Mouse (Mus musculus) hindbrain, embryonic 14.5 days (tissue): Measurements from ENCODE around the gene Acsl1. TPM values are rescaled to one million over a fixed set of nuclear protein-coding genes. Genes with fewer than 3 reads are reported as not detected.

Source experiments
- ATAC-seq: fragments of 200-750 bp; cut with Nextera tagmentation; 2 replicates; pipeline ENCODE4 v1.8.0; 2017; ENCODE audit warnings: moderate number of reproducible peaks, mild to moderate bottlenecking, moderate TSS enrichment, moderate library complexity; ENCODE audit not compliant: low FRiP score
- DNase-seq: peaks from one replicate; pipeline ENCODE4 v3.0.0-alpha.2; 2015; ENCODE audit warnings: low spot score
- H3K27ac ChIP-seq: fragments of 300-500 bp; sonication (generic); 2 replicates; pipeline ENCODE4 v1.5.1; 2014; ENCODE audit warnings: mild to moderate bottlenecking, moderate library complexity
- H3K27me3 ChIP-seq: fragments of 300-500 bp; sonication (generic); 2 replicates; pipeline ENCODE4 v1.6.1; 2014; ENCODE audit warnings: mild to moderate bottlenecking, low read length, mixed read lengths; ENCODE audit not compliant: control insufficient read depth, insufficient read depth
- H3K36me3 ChIP-seq: fragments of 300-500 bp; sonication (generic); replicated peaks from 2 replicates; pipeline ENCODE4 v1.6.1; 2014; ENCODE audit not compliant: control insufficient read depth, insufficient read depth
- H3K4me1 ChIP-seq: fragments of 300-500 bp; sonication (generic); replicated peaks from 2 replicates; pipeline ENCODE4 v1.6.1; 2014; ENCODE audit warnings: antibody characterized with exemption, low read length, mixed read lengths; ENCODE audit not compliant: control insufficient read depth, insufficient read depth
- H3K4me2 ChIP-seq: fragments of 300-500 bp; sonication (generic); replicated peaks from 2 replicates; pipeline ENCODE4 v1.6.1; 2014; ENCODE audit warnings: mild to moderate bottlenecking, moderate library complexity
- H3K4me3 ChIP-seq: fragments of 300-500 bp; sonication (generic); replicated peaks from 2 replicates; pipeline ENCODE4 v1.5.1; 2014; ENCODE audit warnings: mild to moderate bottlenecking, low read length
- H3K9ac ChIP-seq: fragments of 300-500 bp; sonication (generic); 2 replicates; pipeline ENCODE4 v1.6.1; 2014
- H3K9me3 ChIP-seq: fragments of 300-500 bp; sonication (generic); 2 replicates; pipeline ENCODE4 v1.6.1; 2016; ENCODE audit warnings: low read length; ENCODE audit not compliant: control insufficient read depth
- WGBS: fragments of 180-500 bp; shearing (Covaris S2); extraction: QIAGEN DNeasy Blood & Tissue Kit; methylation state at CpG from one replicate; pipeline ENCODE4 v1.1.7; 2014; 5-methylcytosine and 5-hydroxymethylcytosine counted together
- polyA plus RNA-seq: library from polyadenylated mRNA; unstranded; fragments of >200 nt; fragmentation: Nextera tagmentation; extraction: Ambion mirVana; gene quantifications from 2 replicates; pipeline ENCODE4 v1.2.1, GENCODE M21; 2014

Gene Acsl1
- polyA plus RNA-seq, 1 experiment from 2014 or later, result 22.1 TPM

DNA sequence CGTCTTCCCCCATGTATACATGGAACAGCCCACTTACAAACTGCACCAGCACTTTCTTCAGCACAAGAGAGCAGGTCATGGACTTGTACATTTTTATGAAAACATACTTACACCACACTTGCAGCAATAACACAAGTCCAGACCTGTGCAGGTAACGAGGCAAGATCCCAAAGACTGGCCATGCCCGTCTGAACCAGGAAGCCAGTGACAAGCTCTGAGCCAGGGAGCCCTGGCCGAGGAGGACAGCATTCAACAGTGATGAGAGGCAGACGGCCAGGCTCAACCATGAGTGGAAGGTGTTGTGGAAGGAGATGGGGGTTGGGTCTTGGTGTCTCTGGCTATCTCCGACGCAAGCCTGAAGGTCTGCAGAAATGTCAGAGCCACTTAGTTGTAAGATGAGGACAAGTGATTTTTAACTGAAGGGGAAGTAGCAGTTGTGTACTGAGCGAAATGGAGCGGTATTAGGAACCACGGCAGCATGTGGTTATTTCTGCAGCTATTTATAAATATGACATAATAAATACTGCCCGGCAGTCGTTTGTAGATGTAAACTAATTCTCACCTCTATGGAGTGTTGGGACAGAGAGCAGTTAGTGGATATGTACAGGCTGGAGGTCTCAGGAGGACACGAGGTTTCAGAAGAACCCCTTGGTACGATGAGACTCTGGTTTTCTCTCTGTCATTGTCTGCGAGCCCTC, 26.6 kb downstream of the Acsl1 start:
- WGBS, result 86% methylated on average over 15 of the region's 15 CpGs
- Histone ChIP-seq H3K4me3 (no peak overlapping the region), H3K9ac (no peak overlapping the region), H3K4me2 (no peak overlapping the region), H3K27ac (no peak overlapping the region), H3K9me3 (no peaks in the 10 kb centered on the region), H3K4me1 (no peaks in the 10 kb centered on the region), H3K36me3 (no peaks in the 10 kb centered on the region), H3K27me3 (no peaks in the 10 kb centered on the region)
- DNase-seq (no peak), ATAC-seq (no peak)

DNA sequence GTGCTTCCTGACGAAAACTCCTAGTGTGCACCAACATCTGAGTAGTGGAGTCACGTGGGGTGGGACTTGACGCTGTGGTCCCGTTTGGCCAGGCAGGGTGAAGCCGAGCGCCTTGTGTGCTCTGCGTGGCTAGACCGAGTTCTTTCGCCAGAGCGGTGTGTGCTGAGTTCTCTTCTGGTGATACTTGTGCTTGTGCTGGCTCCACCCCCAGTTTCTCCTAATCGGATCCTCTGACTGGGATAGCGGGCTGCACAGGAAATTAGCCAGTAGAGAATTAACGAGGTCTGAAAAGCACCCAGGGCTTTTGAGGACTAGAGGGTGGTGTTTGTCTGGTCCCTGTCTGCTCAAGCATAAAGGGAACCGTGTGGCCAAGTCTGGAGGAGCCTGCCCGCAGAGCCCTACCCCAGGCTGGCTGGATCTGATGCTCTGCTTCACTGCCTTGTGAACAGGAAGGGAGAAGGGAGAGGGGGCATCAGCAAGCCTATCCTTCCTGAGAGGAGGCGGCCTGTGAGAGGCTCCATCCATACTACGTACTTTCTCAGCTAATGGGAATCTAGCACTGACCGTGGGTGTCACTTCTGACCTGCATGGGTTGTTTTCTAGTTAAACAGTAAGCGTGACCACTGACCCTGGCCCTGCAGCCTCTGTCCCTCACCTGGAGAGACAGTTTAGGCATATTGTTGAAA, 28.7 kb downstream of the Acsl1 start:
- Histone ChIP-seq H3K9me3 (no peaks in the 10 kb centered on the region), H3K27me3 (no peaks in the 10 kb centered on the region), H3K4me3 (no peak overlapping the region), H3K4me1 (no peaks in the 10 kb centered on the region), H3K9ac (no peak overlapping the region), H3K4me2 (no peak overlapping the region), H3K27ac (no peak overlapping the region), H3K36me3 (no peaks in the 10 kb centered on the region)
- DNase-seq (no peak), ATAC-seq (no peak)
- 50% methylated on average over 19 of the region's 19 CpGs for WGBS

- ATAC-seq (peak; percentile 55; the same call in 1 of the 2 replicates), DNase-seq (peak; percentile 25)
- Histone ChIP-seq H3K27me3 (no peaks in the 10 kb centered on the region), H3K4me2 (peak overlapping the region; percentile 49), H3K4me1 (no peaks in the 10 kb centered on the region), H3K4me3 (peak overlapping the region; percentile 33), H3K9ac (peak overlapping the region; percentile 57), H3K9me3 (no peaks in the 10 kb centered on the region), H3K36me3 (no peaks in the 10 kb centered on the region), H3K27ac (no peak overlapping the region)
- 21% methylated on average over 19 of the region's 19 CpGs for WGBS
These were observed 31.7 kb downstream of the Acsl1 start for GRCm38 (mm10) chr8:46502333-46503071.

GRCm38 (mm10) chr8:46503072-46503695, 32.3 kb downstream of the Acsl1 start:
- no peak for ATAC-seq

GRCm38 (mm10) chr8:46504196-46504595, 33.4 kb downstream of the Acsl1 start:
- WGBS, result 63% methylated on average over 3 of the region's 3 CpGs
- no peak for ATAC-seq

More at GRCm38 (mm10) chr8:46503072-46503695, 32.3 kb downstream of the Acsl1 start:
- peak overlapping the region; percentile 49 for H3K4me2 ChIP-seq
- no peak overlapping the region for H3K27ac ChIP-seq
- peak overlapping the region; percentile 33 for H3K4me3 ChIP-seq
- H3K9ac ChIP-seq, result peak overlapping the region; percentile 57; the same call in 1 of the 2 replicates
- DNase-seq, result no peak
- H3K36me3 ChIP-seq, result no peaks in the 10 kb centered on the region
- no peaks in the 10 kb centered on the region for H3K9me3 ChIP-seq
- no peaks in the 10 kb centered on the region for H3K4me1 ChIP-seq
- 73% methylated on average over 11 of the region's 12 CpGs for WGBS
- no peaks in the 10 kb centered on the region for H3K27me3 ChIP-seq

GRCm38 (mm10) chr8:46508488-46509395, 37.9 kb downstream of the Acsl1 start:
- Histone ChIP-seq H3K4me1 (no peaks in the 10 kb centered on the region), H3K27me3 (no peaks in the 10 kb centered on the region), H3K4me3 (no peak overlapping the region), H3K9ac (no peak overlapping the region), H3K9me3 (no peaks in the 10 kb centered on the region), H3K27ac (no peak overlapping the region), H3K36me3 (peaks cover 6% of the 10 kb centered on the region; the same call in 1 of the 2 replicates), H3K4me2 (no peak overlapping the region)
- ATAC-seq (no peak), DNase-seq (no peak)
- 86% methylated on average over 14 of the region's 14 CpGs for WGBS

More at GRCm38 (mm10) chr8:46504196-46504595, 33.4 kb downstream of the Acsl1 start:
- H3K9ac ChIP-seq, result no peak overlapping the region
- no peaks in the 10 kb centered on the region for H3K27me3 ChIP-seq
- H3K36me3 ChIP-seq, result no peaks in the 10 kb centered on the region
- no peak overlapping the region for H3K4me2 ChIP-seq
- no peak for DNase-seq
- H3K9me3 ChIP-seq, result no peaks in the 10 kb centered on the region
- H3K4me3 ChIP-seq, result no peak overlapping the region
- H3K4me1 ChIP-seq, result no peaks in the 10 kb centered on the region
- H3K27ac ChIP-seq, result no peak overlapping the region

DNA sequence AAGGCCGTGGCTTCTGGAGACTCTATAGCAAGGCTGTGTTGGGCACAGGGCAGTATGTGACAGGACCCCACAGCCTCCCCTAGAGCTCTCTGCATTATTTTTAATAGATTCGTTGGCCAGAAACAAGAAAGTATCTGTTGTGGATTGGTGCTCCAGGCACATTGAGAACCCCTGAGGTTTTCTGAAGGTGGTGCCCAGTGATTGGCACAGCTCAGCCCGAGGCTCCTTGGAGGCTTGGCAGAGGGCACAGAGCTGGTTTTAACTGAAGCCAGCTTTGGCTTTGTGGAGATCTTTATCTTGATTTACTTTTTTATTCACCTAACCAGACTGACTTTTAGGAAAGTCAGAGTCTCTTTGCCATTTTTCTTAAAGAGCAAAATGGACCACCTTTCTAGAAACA, 38.6 kb downstream of the Acsl1 start:
- no peaks in the 10 kb centered on the region for H3K27me3 ChIP-seq
- H3K4me3 ChIP-seq, result no peak overlapping the region
- H3K9me3 ChIP-seq, result no peaks in the 10 kb centered on the region
- DNase-seq, result no peak
- H3K9ac ChIP-seq, result no peak overlapping the region
- no peaks in the 10 kb centered on the region for H3K4me1 ChIP-seq
- no peak overlapping the region for H3K27ac ChIP-seq
- H3K36me3 ChIP-seq, result peaks cover 12% of the 10 kb centered on the region; the same call in 1 of the 2 replicates
- H3K4me2 ChIP-seq, result no peak overlapping the region
- ATAC-seq, result no peak
- 90% methylated on average over 3 of the region's 3 CpGs for WGBS

DNA sequence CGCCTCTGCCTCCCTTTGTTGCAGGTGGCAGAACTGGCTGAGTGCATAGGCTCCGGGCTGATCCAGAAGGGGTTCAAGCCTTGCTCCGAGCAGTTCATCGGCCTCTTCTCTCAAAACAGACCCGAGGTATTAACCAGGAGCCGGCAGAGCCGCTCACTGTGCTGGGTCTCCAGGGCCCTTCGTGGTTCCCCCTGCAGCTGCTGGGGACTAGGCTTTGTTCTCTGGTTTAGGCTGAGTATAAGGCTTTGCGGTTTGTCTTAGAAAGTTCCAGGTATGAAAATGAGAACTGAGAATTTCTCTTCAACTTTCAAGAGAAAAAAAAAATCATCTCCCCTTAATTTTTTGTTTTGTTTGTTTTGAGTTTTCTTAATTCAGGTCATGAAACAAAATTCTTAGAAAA, 40.5 kb downstream of the Acsl1 start:
- H3K4me1 ChIP-seq, result no peaks in the 10 kb centered on the region
- no peak for ATAC-seq
- whole genome bisulfite sequencing, result 85% methylated on average over 9 of the region's 9 CpGs

More for the DNA sequence above, 40.5 kb downstream of the Acsl1 start:
- Histone ChIP-seq H3K4me2 (no peak overlapping the region), H3K9me3 (no peaks in the 10 kb centered on the region), H3K4me3 (no peak overlapping the region), H3K36me3 (peaks cover 12% of the 10 kb centered on the region; the same call in 1 of the 2 replicates), H3K27me3 (no peaks in the 10 kb centered on the region), H3K9ac (no peak overlapping the region), H3K27ac (no peak overlapping the region)
- no peak for DNase-seq
